Mouse (Mus musculus) layer of hippocampus, postnatal 25 days (tissue): ENCODE results near the gene Cirbp. TPM values are rescaled to one million over a fixed set of nuclear protein-coding genes. Genes with fewer than 3 reads are reported as not detected.

Experiments used
- DNase-seq, 2 experiments: peaks; one replicate each; pipeline ENCODE4 v3.0.0; 2022; ENCODE audit warnings: mixed read lengths in 2 of 2, low spot score in 1 of 2; ENCODE audit errors: extremely low spot score in 1 of 2
- total RNA-seq, 2 experiments: library from RNA; stranded (reverse); gene quantifications; 2 replicates each; pipeline ENCODE4 v1.2.3; 2021

Cirbp gene
- total RNA-seq = 10 to 100 TPM; 69.5 to 97.5 TPM

DNA sequence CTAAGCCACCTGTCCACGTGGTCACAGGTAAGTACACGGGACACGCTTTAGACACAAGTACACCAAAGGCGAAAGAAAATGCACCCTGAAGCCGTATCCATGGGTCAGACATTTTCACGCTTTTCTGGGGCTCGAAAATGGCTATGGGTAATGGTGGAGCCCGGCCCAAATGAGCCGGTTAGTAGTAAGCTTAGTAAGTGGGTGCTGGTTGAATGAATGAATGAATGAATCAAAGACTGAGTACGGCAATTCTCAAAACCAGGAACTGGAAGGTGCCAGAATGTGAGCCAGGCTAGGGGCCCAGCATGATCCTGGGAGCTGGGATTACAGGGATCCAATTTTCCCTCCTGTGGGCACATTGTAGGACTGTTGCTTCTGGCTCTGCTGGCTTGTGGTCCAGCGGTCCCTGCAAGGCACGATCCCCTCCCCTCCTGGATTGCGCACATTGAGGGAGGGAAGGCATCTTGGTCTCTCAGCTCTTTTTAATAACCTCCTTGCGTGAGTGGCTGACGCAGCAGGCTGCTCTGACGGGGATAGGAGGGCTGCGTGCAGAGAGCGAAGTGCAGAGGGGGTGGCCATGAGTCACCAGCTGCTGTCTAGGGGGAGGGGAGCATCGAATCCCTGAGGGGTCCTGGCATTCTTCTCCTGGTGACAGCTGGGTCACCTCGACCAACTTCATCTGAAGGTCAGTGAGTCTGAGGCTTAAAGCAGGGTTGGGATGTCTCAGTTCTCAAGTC lies at the start of gene Cirbp:
Cirbp (plus strand) TSS at position 594 of the 737 bp plus-strand sequence.
- DNase-seq = no peak

DNA sequence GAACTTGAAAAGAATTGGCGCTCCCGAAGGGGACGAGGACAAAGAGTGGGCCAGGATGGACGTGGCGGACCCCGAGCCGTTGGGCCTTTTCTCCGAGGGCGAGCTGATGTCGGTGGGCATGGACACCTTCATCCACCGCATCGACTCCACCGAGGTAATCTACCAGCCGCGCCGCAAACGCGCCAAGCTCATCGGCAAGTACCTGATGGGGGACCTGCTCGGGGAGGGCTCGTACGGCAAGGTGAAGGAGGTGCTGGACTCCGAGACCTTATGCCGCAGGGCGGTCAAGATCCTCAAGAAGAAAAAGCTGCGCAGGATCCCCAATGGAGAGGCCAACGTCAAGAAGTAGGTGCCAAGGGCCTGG lies 49.2 kb upstream of the Cirbp start:
- no peak for DNase-seq

DNA sequence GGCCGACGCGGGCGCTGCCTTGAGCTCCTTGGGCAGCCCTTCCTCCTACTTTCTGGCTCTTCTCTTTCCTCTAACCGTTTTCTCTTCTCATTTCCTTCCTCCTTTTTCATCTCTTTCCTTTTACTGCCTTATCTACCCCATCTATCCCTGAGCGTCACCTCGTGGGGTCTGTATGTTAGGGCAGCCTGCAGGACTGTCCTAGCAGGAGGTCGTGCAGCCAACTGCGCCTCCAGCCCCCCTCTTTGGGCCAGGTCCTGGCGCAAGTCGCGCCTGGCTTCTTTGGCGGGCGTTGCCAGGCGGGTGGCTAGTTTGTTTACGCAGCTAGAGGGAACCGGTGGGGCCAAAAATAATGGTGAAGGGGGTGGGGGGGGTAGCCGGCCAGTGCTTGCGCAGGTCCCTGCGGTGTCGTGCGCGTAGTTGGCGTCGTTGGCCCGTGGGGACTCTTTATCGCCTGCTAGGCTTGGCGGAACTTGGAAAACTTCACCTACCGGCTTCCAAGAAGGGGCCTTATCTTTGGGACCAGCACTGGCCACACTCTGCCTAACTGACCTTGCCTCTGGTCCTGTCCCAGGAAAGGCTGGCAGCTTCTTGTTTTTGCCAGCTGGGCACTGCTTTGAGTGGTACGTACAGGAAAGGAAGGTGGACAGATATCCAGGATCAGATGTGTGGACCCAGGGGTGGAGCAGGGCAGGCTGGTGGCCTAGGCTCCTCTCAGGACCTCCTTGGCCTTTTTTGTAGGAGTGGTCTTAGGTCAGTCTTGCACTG lies 48.7 kb upstream of the Cirbp start:
- DNase-seq = no peak

DNA sequence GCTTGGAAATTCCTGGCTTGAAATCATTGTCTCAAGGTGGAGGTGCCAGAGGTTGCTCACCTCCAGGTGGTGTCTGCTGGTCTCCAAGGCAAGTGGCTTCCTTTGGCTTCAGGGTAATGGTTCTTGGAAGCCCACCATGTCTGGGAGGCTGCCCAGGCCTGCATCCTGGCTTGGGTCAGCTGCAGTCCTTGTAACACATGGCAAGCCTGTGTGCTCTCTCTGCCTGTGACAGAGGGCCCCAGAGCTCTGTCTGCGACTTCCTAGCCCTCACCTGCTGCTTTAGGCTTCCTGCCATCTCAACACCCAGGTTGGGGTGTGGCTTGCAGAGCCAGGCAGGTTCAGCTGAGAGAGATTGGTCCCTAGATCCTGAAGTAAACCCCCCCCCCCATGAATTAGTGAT lies 48.0 kb upstream of the Cirbp start:
- no peak for DNase-seq

DNA sequence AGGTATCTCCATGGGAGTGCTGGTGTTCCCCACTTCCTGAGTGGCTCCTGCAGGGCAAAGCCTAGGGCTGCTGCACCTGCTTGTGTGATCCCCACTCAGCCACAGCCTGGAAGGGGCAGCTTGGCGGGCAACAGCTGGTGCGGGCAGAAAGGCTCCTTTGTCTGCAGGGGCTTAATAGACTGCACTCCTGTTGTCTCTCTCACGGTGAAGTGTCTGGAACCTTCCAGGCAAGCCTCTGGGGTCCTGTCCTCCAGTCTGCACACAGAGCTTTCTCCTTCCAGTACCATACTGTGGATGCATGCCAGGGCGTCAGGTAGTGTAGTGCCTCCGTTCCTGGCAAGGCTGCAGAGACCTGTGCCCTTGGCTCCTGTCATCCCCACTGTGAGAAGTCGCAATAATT lies 47.2 kb upstream of the Cirbp start:
- no peak for DNase-seq

DNA sequence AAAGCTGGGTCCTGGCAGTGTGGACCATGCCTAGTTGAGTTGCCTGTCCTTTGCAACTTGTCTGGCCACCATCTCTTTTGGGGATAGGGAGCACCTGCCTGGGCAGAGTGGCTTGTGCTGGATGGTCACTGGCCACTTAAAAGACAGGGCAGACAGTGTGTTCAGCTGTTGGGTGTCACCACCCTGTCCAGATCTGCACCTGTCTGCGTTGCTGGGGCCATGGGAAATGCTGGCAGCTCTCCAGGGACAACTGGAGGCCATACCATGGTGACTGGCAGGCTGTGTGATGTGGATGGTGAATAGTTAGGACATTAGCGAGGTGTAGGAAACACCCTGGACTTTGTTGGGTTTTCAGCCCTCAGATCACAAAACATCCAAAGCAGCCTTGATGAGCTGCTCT lies 45.6 kb upstream of the Cirbp start:
- no peak for DNase-seq

DNA sequence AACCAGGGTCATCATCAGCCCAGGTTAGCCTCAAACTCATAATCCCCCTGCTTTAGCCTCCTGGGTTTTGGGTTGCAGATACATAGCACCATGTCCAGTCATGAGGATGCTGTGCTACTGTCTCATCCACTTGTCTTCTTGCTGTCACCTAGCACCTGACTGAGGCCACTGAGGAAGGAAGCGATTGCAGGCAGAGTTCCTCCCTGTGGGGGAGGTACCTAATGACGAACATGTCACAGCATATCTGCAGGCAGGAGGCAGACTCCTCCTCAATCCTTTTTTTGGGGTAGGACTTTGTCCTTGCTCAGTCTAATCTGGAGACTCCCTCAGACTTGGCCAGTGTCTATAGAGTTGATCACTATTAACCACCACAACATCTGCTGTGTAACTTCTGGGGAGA lies 44.1 kb upstream of the Cirbp start:
- no peak for DNase-seq

DNA sequence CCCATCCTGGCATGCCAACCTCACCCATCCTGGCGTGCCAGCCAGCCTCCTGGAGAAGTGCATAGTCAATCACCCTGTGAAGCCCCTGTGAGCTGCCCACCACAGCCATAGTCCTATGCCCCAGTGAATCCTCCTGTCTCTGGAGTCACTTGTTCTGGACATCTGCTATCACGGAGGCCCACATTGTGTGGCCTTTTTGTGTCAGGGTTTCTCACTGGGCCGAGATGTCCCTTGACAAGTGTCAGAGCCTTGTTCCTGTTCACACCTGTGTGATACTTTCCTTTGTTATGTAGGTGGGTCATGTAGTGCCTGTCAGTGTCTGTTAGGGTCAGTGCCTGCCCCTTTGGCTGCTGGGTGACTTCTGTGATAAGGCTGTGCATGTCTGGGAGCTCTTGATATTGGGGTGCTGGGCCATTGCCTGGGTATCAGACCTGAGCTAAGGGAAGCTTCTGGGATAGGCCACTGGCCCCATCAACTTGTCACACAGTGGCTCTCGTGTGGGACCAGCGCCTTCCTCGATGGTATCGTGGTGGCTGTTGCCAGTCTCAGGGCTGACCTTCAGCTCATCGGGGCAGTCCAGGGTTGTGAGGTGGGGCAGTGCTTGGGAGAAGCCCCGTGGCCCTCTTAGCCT lies 41.7 kb upstream of the Cirbp start:
- no peak for DNase-seq

DNA sequence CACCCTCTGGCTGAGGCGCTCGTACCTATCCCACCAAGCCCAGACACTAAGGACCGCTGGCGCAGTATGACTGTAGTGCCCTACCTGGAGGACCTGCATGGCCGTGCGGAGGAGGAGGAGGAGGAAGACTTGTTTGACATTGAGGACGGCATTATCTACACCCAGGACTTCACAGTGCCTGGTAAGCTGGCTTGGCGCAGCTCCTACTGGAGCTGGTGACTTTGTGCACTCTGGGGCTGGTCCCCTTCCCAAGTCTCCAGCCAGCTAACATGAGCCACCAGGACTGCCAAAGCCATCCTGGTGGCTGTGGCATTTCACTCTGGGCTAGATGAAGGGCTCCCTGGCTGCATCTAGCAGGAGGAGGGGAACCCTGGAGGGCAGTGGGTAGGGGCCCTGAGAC lies 37.9 kb upstream of the Cirbp start:
- no peak for DNase-seq

DNA sequence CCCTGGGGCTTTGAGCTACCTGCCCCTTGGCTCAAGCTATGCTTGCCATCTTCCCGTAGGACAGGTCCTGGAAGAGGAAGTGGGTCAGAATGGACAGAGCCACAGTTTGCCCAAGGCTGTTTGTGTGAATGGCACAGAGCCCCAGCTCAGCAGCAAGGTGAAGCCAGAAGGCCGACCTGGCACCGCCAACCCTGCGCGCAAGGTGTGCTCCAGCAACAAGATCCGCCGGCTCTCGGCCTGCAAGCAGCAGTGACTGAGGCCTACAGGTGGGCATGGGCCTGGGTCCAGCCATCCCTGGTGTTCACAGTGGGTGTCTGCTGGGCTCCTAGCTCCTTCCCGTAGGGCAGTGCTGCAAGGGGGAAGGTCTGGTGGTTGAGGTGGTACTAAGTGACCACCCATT lies 35.9 kb upstream of the Cirbp start:
- DNase-seq = no peak

DNA sequence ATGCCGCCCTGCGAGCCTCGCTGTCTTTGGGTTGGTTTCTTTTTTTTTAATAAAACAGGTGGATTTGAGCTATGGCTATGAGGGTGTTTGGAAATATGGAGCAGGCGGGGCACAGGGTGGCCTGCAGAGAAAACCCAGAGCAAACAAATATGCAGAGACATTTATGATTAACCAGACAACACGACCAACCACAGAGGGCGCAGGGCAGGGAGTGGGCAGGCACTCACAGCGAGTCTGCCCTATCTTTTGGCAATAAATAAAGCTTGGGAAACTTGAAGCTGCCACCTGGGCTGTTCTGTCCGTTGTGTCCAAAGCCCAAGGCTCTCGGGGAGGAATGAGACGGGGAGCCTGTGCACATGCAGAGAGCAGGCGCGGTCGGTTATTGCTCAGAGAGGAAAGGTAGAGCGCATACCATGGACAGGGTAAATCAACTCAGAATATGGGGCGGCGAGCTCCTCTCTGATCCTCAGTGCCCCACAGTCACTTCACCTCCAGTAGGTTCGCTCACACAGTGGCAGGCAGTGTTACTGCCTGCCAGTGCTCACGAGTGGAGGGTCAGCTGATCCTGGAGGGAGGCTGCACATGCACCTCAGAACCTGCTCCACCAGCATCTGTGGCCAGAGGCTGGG lies 35.3 kb upstream of the Cirbp start:
- peak in 1 of 2 experiments; percentile 22 for DNase-seq

DNA sequence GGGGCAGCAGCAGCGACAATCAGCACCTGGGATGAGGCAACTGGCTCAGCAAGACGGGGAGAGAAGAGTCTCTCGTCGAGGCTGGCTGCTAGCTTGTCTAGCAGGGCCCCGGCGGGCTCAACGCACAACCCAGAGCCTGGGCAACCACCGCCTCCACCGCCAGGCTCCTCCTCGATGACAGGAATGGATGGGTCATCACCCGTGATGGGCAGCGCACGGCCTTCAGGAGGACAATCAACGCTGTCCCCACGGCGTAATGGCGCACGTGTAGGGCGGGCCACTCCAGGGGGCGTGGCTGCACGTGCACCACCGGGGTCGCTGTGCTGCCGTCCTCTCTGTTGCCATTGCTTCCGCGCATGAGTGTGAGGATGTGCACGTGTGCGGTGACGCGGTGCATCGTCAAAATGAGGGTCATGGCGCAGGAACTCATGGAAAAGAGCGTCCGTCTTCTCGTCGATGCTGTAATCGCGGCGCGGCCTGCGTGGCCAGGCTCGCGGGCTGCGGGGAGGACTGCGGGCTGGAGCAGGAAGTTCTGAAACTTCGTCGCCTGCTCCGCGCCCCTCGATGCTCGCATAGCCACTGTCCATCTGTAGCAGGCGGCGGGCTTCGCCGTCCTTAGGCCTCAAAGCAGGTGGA lies 34.4 kb upstream of the Cirbp start:
- peak in 1 of 2 experiments; percentile 64 for DNase-seq

DNA sequence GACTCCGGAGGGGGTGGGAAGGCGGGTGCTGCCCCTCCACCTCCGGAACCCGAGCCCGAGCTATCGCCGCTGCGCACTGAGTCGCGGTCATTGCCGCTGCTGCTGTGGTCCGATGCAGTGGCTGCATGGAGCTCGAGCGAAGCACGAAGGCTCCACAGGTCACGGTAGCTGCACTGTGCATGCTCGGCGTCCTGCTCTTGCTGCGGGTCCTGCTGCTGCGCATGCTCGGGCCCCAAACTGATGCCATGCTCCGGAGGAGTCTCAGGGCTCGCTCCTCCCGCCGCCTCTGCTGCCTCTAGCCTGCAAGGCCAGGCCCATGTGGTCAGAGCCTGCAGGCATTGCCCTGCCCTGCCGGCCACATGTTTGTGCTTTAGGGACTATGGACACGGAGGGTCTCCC lies 33.8 kb upstream of the Cirbp start:
- no peak for DNase-seq

DNA sequence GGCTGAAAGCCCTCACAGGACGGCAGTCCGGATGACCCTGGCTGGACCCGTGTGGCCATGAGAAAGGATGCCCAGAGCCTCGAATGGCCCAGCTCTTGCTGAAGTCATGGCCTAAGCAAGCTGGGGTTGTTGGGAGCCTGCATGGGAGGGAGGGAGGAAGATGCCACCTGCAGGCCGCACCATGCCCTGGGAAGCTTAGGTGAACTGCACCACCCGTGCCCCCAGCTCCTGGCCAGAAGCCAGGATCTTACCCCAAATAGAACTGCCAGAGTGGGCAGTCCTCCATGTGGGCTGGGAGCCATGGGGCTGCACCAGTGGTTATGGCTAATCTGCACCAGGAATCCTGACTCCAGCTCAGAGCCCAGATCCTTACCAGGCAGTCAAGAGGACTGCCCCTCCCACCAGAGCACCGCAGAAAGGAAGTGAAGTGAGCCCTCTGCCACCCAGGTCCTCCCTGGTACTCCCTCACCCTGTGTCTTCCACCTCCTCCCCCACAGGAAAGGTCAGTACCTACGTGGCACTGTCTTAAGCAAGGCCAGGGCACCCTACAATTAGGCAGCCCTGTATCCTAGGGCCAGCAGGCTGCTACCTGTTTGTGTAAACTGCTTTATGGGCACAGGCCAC lies 32.4 kb upstream of the Cirbp start:
- no peak for DNase-seq

DNA sequence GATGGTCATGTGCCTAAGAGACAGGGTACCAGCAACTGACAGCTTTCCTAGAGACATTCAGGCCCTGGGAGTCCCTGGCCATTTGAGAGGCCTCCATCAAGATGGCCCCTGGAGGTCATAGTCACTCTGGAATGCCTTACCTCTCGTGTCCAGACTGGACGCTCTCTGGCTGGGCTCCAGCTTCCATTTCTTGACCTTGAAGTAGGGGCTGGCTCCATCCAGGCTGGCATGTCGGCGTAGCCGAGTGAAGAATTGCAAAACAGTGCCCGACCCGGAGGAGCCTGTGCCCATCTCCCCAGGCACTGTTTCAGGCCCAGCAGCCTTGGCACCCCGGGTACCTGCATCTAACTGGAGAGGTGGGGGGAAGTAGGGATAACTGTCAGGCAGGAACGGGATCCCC lies 31.4 kb upstream of the Cirbp start:
- no peak for DNase-seq

DNA sequence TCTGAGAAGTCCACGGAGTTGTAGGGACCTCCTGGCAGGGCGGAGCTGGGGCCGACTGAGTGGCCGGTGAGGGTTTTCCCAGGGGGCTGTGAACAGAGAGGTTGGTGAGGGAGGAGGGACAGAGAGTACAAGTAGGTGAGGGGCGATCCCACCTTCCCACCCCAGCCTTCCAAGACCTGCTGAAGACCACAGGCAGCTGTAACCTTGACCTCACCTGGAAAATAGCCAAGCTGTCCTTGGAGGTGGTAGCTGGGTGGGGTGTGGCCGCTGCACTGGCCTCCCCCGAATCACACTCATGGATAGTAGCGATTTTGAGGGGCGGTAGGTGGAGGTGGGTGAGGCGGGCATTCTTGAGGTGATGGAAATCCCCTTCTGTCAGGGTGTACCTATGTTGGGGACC lies 30.6 kb upstream of the Cirbp start:
- DNase-seq = no peak

DNA sequence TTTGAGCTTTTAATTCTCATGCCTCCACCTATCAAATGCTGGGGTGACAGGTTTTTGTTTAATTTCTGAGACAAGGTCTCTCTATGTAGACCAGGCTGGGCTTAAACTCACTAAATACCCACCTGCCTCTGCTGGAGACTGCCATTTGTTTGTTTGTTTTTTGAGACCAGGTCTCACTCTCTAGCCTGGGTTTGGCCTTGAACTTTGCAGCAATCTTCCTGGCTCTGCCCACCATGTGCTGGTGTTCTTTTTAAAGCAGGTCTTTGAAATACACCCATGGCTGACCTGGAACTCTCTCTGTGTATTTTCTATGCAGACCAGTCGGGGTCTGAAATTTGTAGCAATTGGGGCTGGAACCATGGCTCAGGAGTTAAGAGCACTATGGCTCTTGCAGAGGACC lies 30.1 kb upstream of the Cirbp start:
- DNase-seq = no peak

DNA sequence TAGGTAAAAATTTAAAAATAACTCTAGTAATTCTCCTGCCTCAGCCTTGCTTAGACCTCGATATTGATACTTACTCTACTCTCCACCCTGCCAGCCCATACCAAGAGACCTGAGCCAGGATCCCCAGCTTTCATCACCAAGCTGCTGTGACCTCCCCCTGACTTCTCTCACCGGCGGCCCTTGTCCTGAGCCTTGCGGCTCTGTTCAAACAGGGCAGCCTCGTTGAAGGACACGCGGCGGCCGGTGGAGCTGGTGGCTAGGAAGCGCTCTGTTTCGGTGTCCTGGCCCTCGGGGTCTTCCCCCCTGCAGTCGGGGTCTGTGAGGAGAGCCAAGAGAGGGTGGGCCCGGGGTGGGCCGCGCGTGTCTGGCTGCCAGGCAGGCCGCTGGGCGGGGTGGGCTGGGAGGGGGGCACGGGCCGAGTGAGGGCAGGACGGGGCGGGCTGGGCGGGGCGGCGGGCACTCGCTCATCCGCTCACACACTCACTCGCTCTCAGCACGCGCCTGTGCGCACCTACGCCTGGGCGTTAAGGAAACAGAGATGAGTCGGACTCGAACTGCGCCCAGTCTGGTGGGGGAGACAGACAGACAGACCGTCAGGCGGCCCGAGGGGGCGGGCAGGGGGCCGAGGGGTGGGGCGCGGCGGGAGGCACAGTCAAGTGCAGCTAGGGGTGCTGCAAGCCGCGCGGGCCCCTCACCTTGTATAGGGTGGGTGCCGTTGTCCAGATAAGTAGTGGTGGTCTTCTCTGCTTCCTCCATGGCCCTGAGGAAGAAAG lies 29.4 kb upstream of the Cirbp start:
- DNase-seq = no peak

DNA sequence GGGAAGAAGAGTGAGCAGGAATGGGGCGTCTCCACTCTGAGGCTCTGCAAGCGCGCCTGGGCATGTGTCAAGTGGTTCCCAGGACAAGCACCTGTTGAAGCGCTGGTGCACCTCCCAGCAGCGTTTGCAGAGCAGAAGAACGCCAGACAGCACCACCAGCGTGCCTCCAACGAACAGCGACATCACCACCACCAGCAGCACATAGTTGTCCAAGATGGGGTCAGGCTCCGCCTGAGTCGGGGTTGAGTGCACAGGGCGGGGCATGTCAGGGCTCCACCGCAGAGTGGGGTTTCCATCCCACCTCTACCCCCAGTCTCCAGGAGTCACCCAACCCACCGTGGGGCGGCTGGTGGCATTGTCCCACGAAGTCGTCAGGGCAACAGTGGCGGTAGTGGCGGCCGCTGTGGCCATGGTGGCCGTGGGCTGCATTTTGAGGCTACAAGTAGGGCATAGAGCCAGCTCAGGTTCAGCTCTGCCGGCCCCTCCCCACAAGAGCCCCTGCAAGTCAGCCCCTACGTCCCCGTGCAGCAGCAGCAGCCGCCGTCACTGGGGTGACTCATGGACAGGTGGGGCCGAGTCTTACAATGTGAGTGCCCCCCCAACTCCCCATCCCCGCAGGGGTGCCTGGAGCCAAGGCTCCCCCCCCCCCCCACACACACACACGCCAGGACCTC lies 28.7 kb upstream of the Cirbp start:
- no peak for DNase-seq
